8 mouse cellular contexts compared by ENCODE assay signal in the genomic region with DNA sequence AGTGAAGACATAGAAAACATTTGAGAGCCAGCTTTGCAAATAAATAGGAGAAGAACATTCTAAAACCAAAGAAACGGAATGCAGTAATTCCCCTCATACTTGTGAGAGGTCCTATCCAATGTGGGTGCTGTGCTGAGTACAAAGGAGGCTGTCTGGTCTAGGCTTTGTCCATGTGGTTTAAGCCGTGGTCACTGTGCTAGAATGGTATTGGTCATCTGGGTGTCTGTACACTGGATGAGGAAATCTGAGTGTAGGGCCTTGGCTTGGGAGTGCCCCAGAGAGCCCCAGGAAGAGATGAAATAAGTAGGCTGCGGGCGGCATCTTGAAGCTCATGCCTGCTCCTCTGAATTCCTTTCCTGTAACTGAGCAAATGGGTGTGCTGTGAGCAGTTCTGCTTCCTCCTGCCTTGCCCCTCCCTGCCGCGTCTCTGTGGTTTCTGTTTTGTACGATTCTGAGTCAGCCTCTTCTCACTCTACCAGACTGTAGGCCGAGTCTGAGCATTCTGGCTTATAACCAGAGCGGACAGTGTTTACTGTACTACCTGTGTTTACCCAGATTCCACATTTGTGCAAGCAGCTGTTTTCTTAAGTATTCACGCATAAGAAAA.
A peak's percentile ranks its signal among the peaks of the same experiment; 100 is the strongest.
DNase-seq lines count a peak whose midpoint lies in the region; ATAC-seq lines count a peak whose summit lies in the region.

No protein-coding gene starts in this region.

- DNase-seq in CD8-positive naive resting alpha-beta T cell, adult 2 months (ENCODE audit: low read depth in 2 of 2, low spot score in 2 of 2), result peak; percentile 64 to 75
- peak; percentile 58 for DNase-seq in skeletal muscle tissue, adult 2 months (ENCODE audit: low read depth, low spot score)
- DNase-seq in cerebellum, postnatal 36 days, result no peak

- H3K27ac ChIP-seq in forebrain, embryonic 16.5 days (ENCODE audit: low read length), result peak overlapping the region; percentile 8; the same call in 1 of the 2 replicates
- H3K27ac ChIP-seq in forebrain, embryonic 12.5 days, result no peak overlapping the region
- peak overlapping the region; percentile 19; the same call in 1 of the 2 replicates for H3K27ac ChIP-seq in hindbrain, embryonic 16.5 days (ENCODE audit: low read depth, low read length)
- H3K27ac ChIP-seq in liver, embryonic 16.5 days (ENCODE audit: low read length), result peak overlapping the region; percentile 73

- H3K4me2 ChIP-seq in forebrain, embryonic 16.5 days (ENCODE audit: low read length), result no peak overlapping the region
- H3K4me2 ChIP-seq in forebrain, embryonic 12.5 days, result no peak overlapping the region
- no peak overlapping the region for H3K4me2 ChIP-seq in hindbrain, embryonic 16.5 days (ENCODE audit: low read length)
- peak overlapping the region; percentile 47 for H3K4me2 ChIP-seq in liver, embryonic 16.5 days (ENCODE audit: low read depth, low read length)

- no peak for ATAC-seq in forebrain, embryonic 16.5 days
- no peak for ATAC-seq in forebrain, embryonic 12.5 days (ENCODE audit: low FRiP score)
- ATAC-seq in common myeloid progenitor, adult 5-6 weeks (replicated peaks; ENCODE audit: low read depth, poor library complexity, severe bottlenecking), result peak; percentile 94
- no peak for ATAC-seq in hindbrain, embryonic 16.5 days
- ATAC-seq in liver, embryonic 16.5 days (ENCODE audit: low read depth), result peak; percentile 76

- H3K9me3 ChIP-seq in forebrain, embryonic 16.5 days (ENCODE audit: control insufficient read depth, low read length), result no peaks in the 10 kb centered on the region
- H3K9me3 ChIP-seq in forebrain, embryonic 12.5 days, result no peaks in the 10 kb centered on the region
- no peaks in the 10 kb centered on the region for H3K9me3 ChIP-seq in hindbrain, embryonic 16.5 days (ENCODE audit: control insufficient read depth, low read length)
- no peaks in the 10 kb centered on the region for H3K9me3 ChIP-seq in liver, embryonic 16.5 days (replicated peaks; ENCODE audit: control insufficient read depth, low read length)

- H3K4me1 ChIP-seq in forebrain, embryonic 16.5 days (replicated peaks; ENCODE audit: control insufficient read depth, insufficient read depth, low read length), result peaks cover 9% of the 10 kb centered on the region
- peaks cover 12% of the 10 kb centered on the region for H3K4me1 ChIP-seq in forebrain, embryonic 12.5 days
- peaks cover 7% of the 10 kb centered on the region for H3K4me1 ChIP-seq in hindbrain, embryonic 16.5 days (ENCODE audit: control insufficient read depth, insufficient read depth, low read depth, low read length)
- H3K4me1 ChIP-seq in liver, embryonic 16.5 days (ENCODE audit: control insufficient read depth, low read depth, low read length), result peaks cover 11% of the 10 kb centered on the region

- H3K9ac ChIP-seq in forebrain, embryonic 16.5 days (replicated peaks; ENCODE audit: low read depth, low read length), result no peak overlapping the region
- H3K9ac ChIP-seq in forebrain, embryonic 12.5 days, result no peak overlapping the region
- H3K9ac ChIP-seq in hindbrain, embryonic 16.5 days (ENCODE audit: low read depth, low read length), result no peak overlapping the region
- no peak overlapping the region for H3K9ac ChIP-seq in liver, embryonic 16.5 days (ENCODE audit: low read depth, low read length)

- H3K36me3 ChIP-seq in forebrain, embryonic 16.5 days (ENCODE audit: control insufficient read depth, insufficient read depth), result no peaks in the 10 kb centered on the region; the same call in 1 of the 2 replicates
- peaks cover 15% of the 10 kb centered on the region for H3K36me3 ChIP-seq in forebrain, embryonic 12.5 days (replicated peaks)
- H3K36me3 ChIP-seq in hindbrain, embryonic 16.5 days (ENCODE audit: control insufficient read depth, insufficient read depth, low read length), result no peaks in the 10 kb centered on the region
- no peaks in the 10 kb centered on the region for H3K36me3 ChIP-seq in liver, embryonic 16.5 days (ENCODE audit: control insufficient read depth, insufficient read depth)

- no peak overlapping the region for H3K4me3 ChIP-seq in forebrain, embryonic 16.5 days (replicated peaks; ENCODE audit: low read length)
- H3K4me3 ChIP-seq in forebrain, embryonic 12.5 days (replicated peaks), result no peak overlapping the region
- H3K4me3 ChIP-seq in hindbrain, embryonic 16.5 days (ENCODE audit: low read length), result no peak overlapping the region
- H3K4me3 ChIP-seq in liver, embryonic 16.5 days (ENCODE audit: low read depth, low read length), result peak overlapping the region; percentile 16

- 79% methylated on average over 10 of the region's 10 CpGs for WGBS in forebrain, embryonic 16.5 days
- WGBS in forebrain, embryonic 12.5 days, result 90% methylated on average over 10 of the region's 10 CpGs
- 81% methylated on average over 10 of the region's 10 CpGs for WGBS in hindbrain, embryonic 16.5 days
- WGBS in liver, embryonic 16.5 days (ENCODE audit: insufficient replicate concordance), result 18% methylated on average over 10 of the region's 10 CpGs

- H3K27me3 ChIP-seq in forebrain, embryonic 16.5 days (replicated peaks; ENCODE audit: control insufficient read depth, insufficient read depth, low read length), result no peaks in the 10 kb centered on the region
- no peaks in the 10 kb centered on the region for H3K27me3 ChIP-seq in forebrain, embryonic 12.5 days
- no peaks in the 10 kb centered on the region for H3K27me3 ChIP-seq in hindbrain, embryonic 16.5 days (replicated peaks; ENCODE audit: control insufficient read depth, insufficient read depth, low read length)
- no peaks in the 10 kb centered on the region for H3K27me3 ChIP-seq in liver, embryonic 16.5 days (ENCODE audit: control insufficient read depth, insufficient read depth, low read depth, low read length)

Comparison
In these comparisons a context has a peak if more than half of its experiments do, and no peak if none do; other contexts are left out.
1. ATAC-seq: peak in common myeloid progenitor, adult 5-6 weeks (single experiment) and liver, embryonic 16.5 days (single experiment); none in forebrain, embryonic 16.5 days (single experiment), forebrain, embryonic 12.5 days (single experiment) and hindbrain, embryonic 16.5 days (single experiment).
2. DNase-seq: peak in CD8-positive naive resting alpha-beta T cell, adult 2 months (2 of 2) and skeletal muscle tissue, adult 2 months (single experiment); none in cerebellum, postnatal 36 days (0 of 2).